Mouse (Mus musculus): ENCODE measurements around the gene Tbc1d14. TPM values are rescaled to one million over a fixed set of nuclear protein-coding genes. Genes with fewer than 3 reads are reported as not detected.

The Tbc1d14 gene
- total RNA-seq, 1 experiment = 12.5 TPM

- Histone ChIP-seq H3K4me3 (ENCODE audit: insufficient read depth in 1 of 2, low read depth in 1 of 2, low read length in 2 of 2, poor library complexity in 1 of 2, severe bottlenecking in 1 of 2) (no peak overlapping the region), H3K4me1 (ENCODE audit: control insufficient read depth in 2 of 2, insufficient read depth in 2 of 2, low read length in 2 of 2, poor library complexity in 1 of 2) (peaks cover 11 to 24% of the 10 kb centered on the region in 2 experiments), H3K36me3 (ENCODE audit: control insufficient read depth, insufficient read depth, low read length, poor library complexity, severe bottlenecking) (no peaks in the 10 kb centered on the region; the same call in 1 of the 2 replicates), H3K27ac (ENCODE audit: insufficient read depth, low read depth, low read length, poor library complexity, severe bottlenecking) (no peak overlapping the region), H3K9ac (ENCODE audit: insufficient read depth, low read depth, low read length, poor library complexity, severe bottlenecking) (no peak overlapping the region), H3K9me3 (ENCODE audit: control insufficient read depth, insufficient read depth, low read depth, low read length) (no peaks in the 10 kb centered on the region)
- in situ Hi-C loops (cut with MboI; ENCODE audit: low sequenced_read_pairs in 2 of 2, unreplicated experiment in 2 of 2) = no loop called here
- DNase-seq (ENCODE audit: low read depth, low spot score) = no peak
- TF ChIP-seq MAFK (IDR thresholded peaks at IDR 0.05; ENCODE audit: insufficient read depth, low read depth, low read length) (no peak), ZNF384 (IDR thresholded peaks at IDR 0.05; ENCODE audit: low read depth, low read length) (no peak), CHD2 (IDR thresholded peaks at IDR 0.05; ENCODE audit: low read depth, low read length) (no peak), ZC3H11A (IDR thresholded peaks at IDR 0.05; ENCODE audit: borderline replicate concordance, low read depth, low read length) (no peak), HCFC1 (IDR thresholded peaks at IDR 0.05; ENCODE audit: borderline replicate concordance, insufficient read depth, low read length) (no peak)
Measured at GRCm38 (mm10) chr5:36560490-36560889, 32.6 kb downstream of the Tbc1d14 start.

DNA sequence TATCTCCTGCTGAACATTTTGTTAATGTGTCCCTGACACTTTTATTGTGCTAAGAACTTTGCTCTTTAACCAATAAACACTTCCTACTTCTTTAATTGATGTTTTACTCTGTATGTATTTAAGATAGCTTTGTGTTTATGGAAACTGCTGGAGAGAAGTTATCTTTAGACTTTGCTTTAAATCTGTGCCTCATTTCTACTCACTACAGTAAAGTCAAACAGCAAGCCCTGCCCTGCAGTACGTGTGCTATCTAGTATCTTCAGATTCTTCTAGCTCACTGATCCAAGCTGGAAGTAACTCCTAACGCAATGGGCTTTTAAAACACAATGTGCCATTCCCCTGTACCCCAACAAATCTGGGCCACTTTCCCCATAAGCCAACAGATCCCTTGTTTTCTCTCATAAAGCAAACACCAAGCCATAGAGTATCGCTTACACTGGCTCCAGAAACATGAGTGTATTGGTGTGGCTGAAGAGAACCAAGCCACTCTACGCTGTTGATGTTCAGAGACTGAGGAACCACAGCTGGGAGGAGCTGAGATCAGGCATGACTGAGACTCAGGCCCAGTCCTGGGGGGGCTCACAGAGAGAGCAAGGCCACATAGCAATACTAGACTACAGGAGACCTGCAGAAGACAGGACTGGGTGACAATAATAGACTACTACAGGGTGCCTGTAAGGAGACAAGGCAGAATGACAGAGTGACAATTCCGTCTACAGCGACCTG lies 33.4 kb downstream of the Tbc1d14 start:
- in situ Hi-C loops (cut with MboI; ENCODE audit: low sequenced_read_pairs in 2 of 2, unreplicated experiment in 2 of 2) = no loop called here
- no peak for TF ChIP-seq CHD2 (IDR thresholded peaks at IDR 0.05; ENCODE audit: low read depth, low read length)
- TF ChIP-seq ZNF384 (IDR thresholded peaks at IDR 0.05; ENCODE audit: low read depth, low read length) = no peak
- TF ChIP-seq ZC3H11A (IDR thresholded peaks at IDR 0.05; ENCODE audit: borderline replicate concordance, low read depth, low read length) = no peak
- TF ChIP-seq MAFK (IDR thresholded peaks at IDR 0.05; ENCODE audit: insufficient read depth, low read depth, low read length) = no peak
- TF ChIP-seq HCFC1 (IDR thresholded peaks at IDR 0.05; ENCODE audit: borderline replicate concordance, insufficient read depth, low read length) = no peak
- no peak overlapping the region for H3K27ac ChIP-seq (ENCODE audit: insufficient read depth, low read depth, low read length, poor library complexity, severe bottlenecking)

GRCm38 (mm10) chr5:36559106-36559505 lies 34.0 kb downstream of the Tbc1d14 start:
- Histone ChIP-seq H3K27ac (ENCODE audit: insufficient read depth, low read depth, low read length, poor library complexity, severe bottlenecking) (no peak overlapping the region), H3K4me3 (ENCODE audit: insufficient read depth in 1 of 2, low read depth in 1 of 2, low read length in 2 of 2, poor library complexity in 1 of 2, severe bottlenecking in 1 of 2) (no peak overlapping the region), H3K36me3 (ENCODE audit: control insufficient read depth, insufficient read depth, low read length, poor library complexity, severe bottlenecking) (no peaks in the 10 kb centered on the region; the same call in 1 of the 2 replicates), H3K9me3 (ENCODE audit: control insufficient read depth, insufficient read depth, low read depth, low read length) (no peaks in the 10 kb centered on the region), H3K4me1 (ENCODE audit: control insufficient read depth in 2 of 2, insufficient read depth in 2 of 2, low read length in 2 of 2, poor library complexity in 1 of 2) (peaks cover 15 to 26% of the 10 kb centered on the region in 2 experiments), H3K9ac (ENCODE audit: insufficient read depth, low read depth, low read length, poor library complexity, severe bottlenecking) (no peak overlapping the region)
- in situ Hi-C loops (cut with MboI; ENCODE audit: low sequenced_read_pairs in 2 of 2, unreplicated experiment in 2 of 2) = no loop called here
- TF ChIP-seq HCFC1 (IDR thresholded peaks at IDR 0.05; ENCODE audit: borderline replicate concordance, insufficient read depth, low read length) = no peak
- no peak for TF ChIP-seq MAFK (IDR thresholded peaks at IDR 0.05; ENCODE audit: insufficient read depth, low read depth, low read length)
- no peak for TF ChIP-seq ZC3H11A (IDR thresholded peaks at IDR 0.05; ENCODE audit: borderline replicate concordance, low read depth, low read length)
- no peak for TF ChIP-seq CHD2 (IDR thresholded peaks at IDR 0.05; ENCODE audit: low read depth, low read length)
- no peak for TF ChIP-seq ZNF384 (IDR thresholded peaks at IDR 0.05; ENCODE audit: low read depth, low read length)
- no peak for DNase-seq (ENCODE audit: low read depth, low spot score)

More for the DNA sequence above, 33.4 kb downstream of the Tbc1d14 start:
- no peaks in the 10 kb centered on the region; the same call in 1 of the 2 replicates for H3K36me3 ChIP-seq (ENCODE audit: control insufficient read depth, insufficient read depth, low read length, poor library complexity, severe bottlenecking)
- DNase-seq (ENCODE audit: low read depth, low spot score) = no peak
- H3K4me1 ChIP-seq (ENCODE audit: control insufficient read depth in 2 of 2, insufficient read depth in 2 of 2, low read length in 2 of 2, poor library complexity in 1 of 2) = peaks cover 15 to 24% of the 10 kb centered on the region in 2 experiments
- no peak overlapping the region for H3K4me3 ChIP-seq (ENCODE audit: insufficient read depth in 1 of 2, low read depth in 1 of 2, low read length in 2 of 2, poor library complexity in 1 of 2, severe bottlenecking in 1 of 2)
- H3K9ac ChIP-seq (ENCODE audit: insufficient read depth, low read depth, low read length, poor library complexity, severe bottlenecking) = no peak overlapping the region
- H3K9me3 ChIP-seq (ENCODE audit: control insufficient read depth, insufficient read depth, low read depth, low read length) = no peaks in the 10 kb centered on the region

GRCm38 (mm10) chr5:36558526-36558925 lies 34.5 kb downstream of the Tbc1d14 start:
- DNase-seq (ENCODE audit: low read depth, low spot score) = no peak
- TF ChIP-seq ZNF384 (IDR thresholded peaks at IDR 0.05; ENCODE audit: low read depth, low read length) = no peak

More at GRCm38 (mm10) chr5:36558526-36558925, 34.5 kb downstream of the Tbc1d14 start:
- H3K27ac ChIP-seq (ENCODE audit: insufficient read depth, low read depth, low read length, poor library complexity, severe bottlenecking) = no peak overlapping the region
- in situ Hi-C loops (cut with MboI; ENCODE audit: low sequenced_read_pairs in 2 of 2, unreplicated experiment in 2 of 2) = no loop called here
- no peak overlapping the region for H3K9ac ChIP-seq (ENCODE audit: insufficient read depth, low read depth, low read length, poor library complexity, severe bottlenecking)
- H3K4me3 ChIP-seq (ENCODE audit: insufficient read depth in 1 of 2, low read depth in 1 of 2, low read length in 2 of 2, poor library complexity in 1 of 2, severe bottlenecking in 1 of 2) = no peak overlapping the region
- peaks cover 15 to 24% of the 10 kb centered on the region in 2 experiments for H3K4me1 ChIP-seq (ENCODE audit: control insufficient read depth in 2 of 2, insufficient read depth in 2 of 2, low read length in 2 of 2, poor library complexity in 1 of 2)
- no peaks in the 10 kb centered on the region; the same call in 1 of the 2 replicates for H3K36me3 ChIP-seq (ENCODE audit: control insufficient read depth, insufficient read depth, low read length, poor library complexity, severe bottlenecking)
- H3K9me3 ChIP-seq (ENCODE audit: control insufficient read depth, insufficient read depth, low read depth, low read length) = no peaks in the 10 kb centered on the region
